Mouse (Mus musculus) heart, adult 2 months (tissue): ENCODE results near the gene Cep170b. TPM values are rescaled to one million over a fixed set of nuclear protein-coding genes. Genes with fewer than 3 reads are reported as not detected.

Experiments used
- DNase-seq, 2 experiments: peaks; one replicate each; pipeline ENCODE4 v3.0.0; 2021
- H3K27ac ChIP-seq: fragments of 200-600 bp; 2 replicates; pipeline ENCODE4 v1.8.1; 2022
- H3K27me3 ChIP-seq: fragments of 200-500 bp; 2 replicates; pipeline ENCODE4 v1.6.1; 2012; ENCODE audit warnings: mild to moderate bottlenecking, low read length, inconsistent platforms, mixed read lengths; ENCODE audit not compliant: control insufficient read depth, insufficient read depth
- H3K36me3 ChIP-seq: fragments of 200-500 bp; 2 replicates; pipeline ENCODE4 v1.6.1; 2012; ENCODE audit warnings: low read length, inconsistent platforms; ENCODE audit not compliant: control insufficient read depth, insufficient read depth
- H3K4me1 ChIP-seq: fragments of 200-500 bp; 2 replicates; pipeline ENCODE4 v1.6.1; 2011; ENCODE audit warnings: low read length; ENCODE audit not compliant: control insufficient read depth, insufficient read depth
- H3K4me3 ChIP-seq: fragments of 200-600 bp; 2 replicates; pipeline ENCODE4 v1.8.1; 2022
- H3K79me2 ChIP-seq: fragments of 200-500 bp; replicated peaks from 2 replicates; pipeline ENCODE4 v1.6.1; 2012; ENCODE audit warnings: mild to moderate bottlenecking, inconsistent platforms, low read length, moderate library complexity, mixed read lengths; ENCODE audit not compliant: control insufficient read depth, insufficient read depth
- H3K9ac ChIP-seq: fragments of 200-500 bp; 2 replicates; pipeline ENCODE4 v1.6.1; 2012; ENCODE audit warnings: low read depth, mild to moderate bottlenecking, control low read depth, inconsistent platforms, low read length, mixed read lengths
- CTCF ChIP-seq: fragments of 200-600 bp; IDR thresholded peaks from 2 replicates; pipeline ENCODE4 v1.8.1; 2022; ENCODE audit warnings: antibody characterized with exemption, mild to moderate bottlenecking, moderate library complexity
- EP300 ChIP-seq: fragments of 200-500 bp; IDR thresholded peaks from 2 replicates; pipeline ENCODE4 v1.6.1; 2011; ENCODE audit warnings: low read depth, low read length, control low read depth; ENCODE audit not compliant: insufficient read depth
- POLR2A ChIP-seq: fragments of 200-500 bp; IDR thresholded peaks from 2 replicates; pipeline ENCODE4 v1.6.1; 2011; ENCODE audit warnings: mild to moderate bottlenecking, low read depth, low read length, control low read depth; ENCODE audit not compliant: insufficient read depth
- WGBS: fragments of 180-500 bp; shearing (Covaris S2); methylation state at CpG from one replicate; pipeline ENCODE4 v1.1.7; 2018; 5-methylcytosine and 5-hydroxymethylcytosine counted together
- intact Hi-C: fragments of 180-260 bp; cut with DNase I; formaldehyde crosslinking; loops from one replicate; pipeline ENCODE4 v1.15.1; 2025
- polyA plus RNA-seq: library from polyadenylated mRNA; depleted of rRNA; stranded (reverse); fragments of >200 nt; gene quantifications from 2 replicates; pipeline ENCODE4 v1.2.3, GENCODE M21; 2012
- total RNA-seq, 2 experiments: library from RNA; stranded (reverse); gene quantifications; 2 replicates each; pipeline ENCODE4 v1.2.3; 2021

Cep170b gene
- total and polyA plus RNA-seq, 3 experiments, result 10.7 to 11.5 (median 10.8) TPM

- Histone ChIP-seq H3K4me3 (no peak overlapping the region), H3K27me3 (no peaks in the 10 kb centered on the region), H3K4me1 (peaks cover 10% of the 10 kb centered on the region), H3K79me2 (no peaks in the 10 kb centered on the region), H3K9ac (no peak overlapping the region), H3K36me3 (no peaks in the 10 kb centered on the region), H3K27ac (no peak overlapping the region)
- intact Hi-C loops, result no loop called here
- WGBS, result 69% methylated on average over 3 of the region's 3 CpGs
- TF ChIP-seq EP300, result no peak
- no peak for TF ChIP-seq CTCF
- no peak for DNase-seq
These were observed 23.3 kb upstream of the Cep170b start for GRCm38 (mm10) chr12:112696806-112697425.

GRCm38 (mm10) chr12:112700522-112700921, 19.7 kb upstream of the Cep170b start:
- Histone ChIP-seq H3K27ac (no peak overlapping the region), H3K4me3 (no peak overlapping the region), H3K36me3 (no peaks in the 10 kb centered on the region), H3K27me3 (no peaks in the 10 kb centered on the region), H3K9ac (0 out of 2 replicates have a peak overlapping the region, but pooled peaks have one; percentile 15), H3K79me2 (no peaks in the 10 kb centered on the region), H3K4me1 (no peaks in the 10 kb centered on the region)
- intact Hi-C loops, result loop anchor here (10.0 kb wide), 1 partner anchor 146 kb away; no protein-coding TSS in a partner anchor
- TF ChIP-seq EP300 (no peak), CTCF (no peak), POLR2A (no peak)
- no peak for DNase-seq
- WGBS, result 5% methylated on average over 15 of the region's 15 CpGs

GRCm38 (mm10) chr12:112702374-112703320, 17.6 kb upstream of the Cep170b start:
- no peak overlapping the region for H3K9ac ChIP-seq
- DNase-seq, result no peak
- WGBS, result 44% methylated on average over 6 of the region's 6 CpGs
- TF ChIP-seq CTCF, result no peak
- TF ChIP-seq POLR2A, result no peak
- no peak for TF ChIP-seq EP300
- H3K4me3 ChIP-seq, result no peak overlapping the region
- intact Hi-C loops, result loop anchor here (10.0 kb wide), 1 partner anchor 148 kb away; no protein-coding TSS in a partner anchor
- no peaks in the 10 kb centered on the region for H3K4me1 ChIP-seq
- H3K27me3 ChIP-seq, result no peaks in the 10 kb centered on the region
- no peaks in the 10 kb centered on the region for H3K79me2 ChIP-seq
- no peak overlapping the region for H3K27ac ChIP-seq
- H3K36me3 ChIP-seq, result no peaks in the 10 kb centered on the region

GRCm38 (mm10) chr12:112706704-112707572, 13.3 kb upstream of the Cep170b start:
- intact Hi-C loops, result loop anchor here (1.0 to 10.0 kb wide), 4 partner anchors 32 to 152 kb away; partner anchors contain the start of gene Akt1
- H3K4me1 ChIP-seq, result no peaks in the 10 kb centered on the region
- no peaks in the 10 kb centered on the region for H3K79me2 ChIP-seq
- H3K4me3 ChIP-seq, result no peak overlapping the region
- 10% methylated on average over 32 of the region's 32 CpGs for WGBS
- H3K9ac ChIP-seq, result no peak overlapping the region
- no peak overlapping the region for H3K27ac ChIP-seq
- TF ChIP-seq POLR2A (no peak), EP300 (peak; percentile 77; the same call in 1 of the 2 replicates), CTCF (peak; percentile 100)
- H3K36me3 ChIP-seq, result no peaks in the 10 kb centered on the region
- peak; percentile 89 to 94 for DNase-seq
- H3K27me3 ChIP-seq, result no peaks in the 10 kb centered on the region

GRCm38 (mm10) chr12:112707573-112707869, 12.7 kb upstream of the Cep170b start:
- Histone ChIP-seq H3K27me3 (no peaks in the 10 kb centered on the region), H3K79me2 (no peaks in the 10 kb centered on the region), H3K4me1 (no peaks in the 10 kb centered on the region), H3K27ac (no peak overlapping the region), H3K36me3 (no peaks in the 10 kb centered on the region), H3K9ac (no peak overlapping the region), H3K4me3 (no peak overlapping the region)
- TF ChIP-seq CTCF, result no peak
- TF ChIP-seq POLR2A, result no peak
- TF ChIP-seq EP300, result no peak
- WGBS, result 19% methylated on average over 8 of the region's 8 CpGs
- DNase-seq, result no peak
- intact Hi-C loops, result loop anchor here (1.0 to 10.0 kb wide), 3 partner anchors 33 to 153 kb away; partner anchors contain the start of gene Akt1
